Mouse (Mus musculus): Measurements from ENCODE around the gene Gm49358. TPM values are rescaled to one million over a fixed set of nuclear protein-coding genes. Genes with fewer than 3 reads are reported as not detected.

Gene Gm49358
- total and polyA plus RNA-seq, 2 experiments: 1.9 TPM; not detected in 1

GRCm38 (mm10) chr10:86828221-86829135 lies 64.7 kb downstream of the Gm49358 start:
- Histone ChIP-seq H3K27ac (replicated peaks; ENCODE audit: insufficient read depth, low read depth, low read length) (no peak overlapping the region), H3K9ac (ENCODE audit: low read depth, low read length) (no peak overlapping the region), H3K4me1 (ENCODE audit: control insufficient read depth, insufficient read depth, low read length) (no peaks in the 10 kb centered on the region), H3K36me3 (ENCODE audit: control insufficient read depth, insufficient read depth, low read length) (peaks cover 19% of the 10 kb centered on the region), H3K4me3 (ENCODE audit: insufficient read depth, low read depth, low read length) (no peak overlapping the region), H3K79me2 (ENCODE audit: control insufficient read depth, insufficient read depth, low read length) (no peaks in the 10 kb centered on the region), H3K27me3 (ENCODE audit: control insufficient read depth, insufficient read depth, low read length) (no peaks in the 10 kb centered on the region)
- 88% methylated on average over 15 of the region's 15 CpGs for WGBS
- TF ChIP-seq CTCF (IDR thresholded peaks at IDR 0.05; ENCODE audit: low read depth, low read length) (no peak), POLR2A (IDR thresholded peaks at IDR 0.05; ENCODE audit: extremely low read depth, insufficient read depth, low read length) (no peak)
- DNase-seq (ENCODE audit: extremely low read depth, low read depth, low spot score): peak; percentile 59

DNA sequence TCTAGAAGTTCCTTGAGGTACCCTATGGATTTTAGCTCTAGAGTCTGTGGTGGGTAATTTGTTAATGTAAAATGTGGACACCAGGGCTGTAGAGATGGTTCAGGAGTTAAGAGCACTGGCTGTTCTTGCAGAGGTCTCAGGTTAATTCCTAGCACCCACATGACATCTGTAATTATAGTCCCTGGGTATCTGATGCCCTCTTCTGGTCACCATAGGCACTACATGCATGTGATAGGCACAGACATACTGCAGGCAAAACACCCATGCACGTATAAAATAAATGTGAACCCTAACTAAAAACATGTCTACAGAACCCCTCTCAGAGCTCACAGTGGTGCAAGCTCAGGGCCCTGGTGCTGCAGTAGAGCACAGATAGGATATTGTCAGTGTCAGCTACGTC lies 65.7 kb downstream of the Gm49358 start:
- no peaks in the 10 kb centered on the region for H3K79me2 ChIP-seq (ENCODE audit: control insufficient read depth, insufficient read depth, low read length)
- no peak for TF ChIP-seq POLR2A (IDR thresholded peaks at IDR 0.05; ENCODE audit: extremely low read depth, insufficient read depth, low read length)
- peak; percentile 43 for TF ChIP-seq CTCF (IDR thresholded peaks at IDR 0.05; ENCODE audit: low read depth, low read length)
- DNase-seq (ENCODE audit: extremely low read depth, low read depth, low spot score): no peak

DNA sequence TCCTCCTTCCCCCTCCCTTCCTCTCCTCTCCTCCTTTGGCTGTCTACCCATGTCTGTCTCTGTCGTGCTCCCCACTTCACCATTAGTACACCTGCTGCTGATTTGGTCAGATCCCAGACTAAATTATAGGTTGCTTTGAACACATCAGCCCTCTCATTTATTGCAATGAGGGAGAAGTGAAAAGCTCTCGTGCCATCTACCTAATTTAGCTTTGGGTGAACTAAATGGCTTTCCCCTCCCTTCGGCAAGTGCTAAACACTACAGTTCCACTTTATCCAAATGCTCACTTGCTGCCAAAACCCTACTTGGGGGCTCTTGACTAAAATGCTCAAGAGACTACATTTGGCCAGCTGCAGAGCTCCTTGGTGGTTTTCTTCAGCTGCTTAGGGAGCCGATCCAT lies 73.0 kb downstream of the Gm49358 start:
- DNase-seq (ENCODE audit: extremely low read depth, low read depth, low spot score): no peak
- no peaks in the 10 kb centered on the region for H3K4me1 ChIP-seq (ENCODE audit: control insufficient read depth, insufficient read depth, low read length)
- H3K27ac ChIP-seq (replicated peaks; ENCODE audit: insufficient read depth, low read depth, low read length): no peak overlapping the region
- TF ChIP-seq CTCF (IDR thresholded peaks at IDR 0.05; ENCODE audit: low read depth, low read length) (no peak), POLR2A (IDR thresholded peaks at IDR 0.05; ENCODE audit: extremely low read depth, insufficient read depth, low read length) (no peak)
- WGBS: 84% methylated on average over 4 of the region's 4 CpGs
- H3K4me3 ChIP-seq (ENCODE audit: insufficient read depth, low read depth, low read length): no peak overlapping the region
- no peaks in the 10 kb centered on the region for H3K27me3 ChIP-seq (ENCODE audit: control insufficient read depth, insufficient read depth, low read length)
- peaks cover 26% of the 10 kb centered on the region for H3K36me3 ChIP-seq (ENCODE audit: control insufficient read depth, insufficient read depth, low read length)
- H3K79me2 ChIP-seq (ENCODE audit: control insufficient read depth, insufficient read depth, low read length): no peaks in the 10 kb centered on the region
- H3K9ac ChIP-seq (ENCODE audit: low read depth, low read length): no peak overlapping the region

More for the DNA sequence above, 65.7 kb downstream of the Gm49358 start:
- Histone ChIP-seq H3K4me3 (ENCODE audit: insufficient read depth, low read depth, low read length) (no peak overlapping the region), H3K9ac (ENCODE audit: low read depth, low read length) (no peak overlapping the region), H3K4me1 (ENCODE audit: control insufficient read depth, insufficient read depth, low read length) (no peaks in the 10 kb centered on the region), H3K27ac (replicated peaks; ENCODE audit: insufficient read depth, low read depth, low read length) (no peak overlapping the region), H3K36me3 (ENCODE audit: control insufficient read depth, insufficient read depth, low read length) (peaks cover 17% of the 10 kb centered on the region), H3K27me3 (ENCODE audit: control insufficient read depth, insufficient read depth, low read length) (no peaks in the 10 kb centered on the region)
- 97% methylated on average over 2 of the region's 2 CpGs for WGBS

- WGBS: 93% methylated on average over 6 of the region's 6 CpGs
- Histone ChIP-seq H3K9ac (ENCODE audit: low read depth, low read length) (no peak overlapping the region), H3K36me3 (ENCODE audit: control insufficient read depth, insufficient read depth, low read length) (peaks cover 27% of the 10 kb centered on the region), H3K79me2 (ENCODE audit: control insufficient read depth, insufficient read depth, low read length) (no peaks in the 10 kb centered on the region), H3K4me1 (ENCODE audit: control insufficient read depth, insufficient read depth, low read length) (peaks cover 5% of the 10 kb centered on the region; the same call in 1 of the 2 replicates), H3K27me3 (ENCODE audit: control insufficient read depth, insufficient read depth, low read length) (no peaks in the 10 kb centered on the region), H3K27ac (replicated peaks; ENCODE audit: insufficient read depth, low read depth, low read length) (no peak overlapping the region), H3K4me3 (ENCODE audit: insufficient read depth, low read depth, low read length) (no peak overlapping the region)
- DNase-seq (ENCODE audit: extremely low read depth, low read depth, low spot score): no peak
- TF ChIP-seq POLR2A (IDR thresholded peaks at IDR 0.05; ENCODE audit: extremely low read depth, insufficient read depth, low read length): no peak
- no peak for TF ChIP-seq CTCF (IDR thresholded peaks at IDR 0.05; ENCODE audit: low read depth, low read length)
These were observed 75.1 kb downstream of the Gm49358 start for GRCm38 (mm10) chr10:86838827-86839226.

GRCm38 (mm10) chr10:86842659-86843058 lies 78.9 kb downstream of the Gm49358 start:
- Histone ChIP-seq H3K27me3 (ENCODE audit: control insufficient read depth, insufficient read depth, low read length) (no peaks in the 10 kb centered on the region), H3K36me3 (ENCODE audit: control insufficient read depth, insufficient read depth, low read length) (peaks cover 16% of the 10 kb centered on the region), H3K27ac (replicated peaks; ENCODE audit: insufficient read depth, low read depth, low read length) (no peak overlapping the region), H3K9ac (ENCODE audit: low read depth, low read length) (no peak overlapping the region), H3K4me1 (ENCODE audit: control insufficient read depth, insufficient read depth, low read length) (peaks cover 15% of the 10 kb centered on the region), H3K4me3 (ENCODE audit: insufficient read depth, low read depth, low read length) (no peak overlapping the region), H3K79me2 (ENCODE audit: control insufficient read depth, insufficient read depth, low read length) (no peaks in the 10 kb centered on the region)
- WGBS: 91% methylated on average over 5 of the region's 5 CpGs
- TF ChIP-seq POLR2A (IDR thresholded peaks at IDR 0.05; ENCODE audit: extremely low read depth, insufficient read depth, low read length) (no peak), CTCF (IDR thresholded peaks at IDR 0.05; ENCODE audit: low read depth, low read length) (no peak)
- DNase-seq (ENCODE audit: extremely low read depth, low read depth, low spot score): no peak
